12 mouse cellular contexts compared by ENCODE assay signal in the genomic region with DNA sequence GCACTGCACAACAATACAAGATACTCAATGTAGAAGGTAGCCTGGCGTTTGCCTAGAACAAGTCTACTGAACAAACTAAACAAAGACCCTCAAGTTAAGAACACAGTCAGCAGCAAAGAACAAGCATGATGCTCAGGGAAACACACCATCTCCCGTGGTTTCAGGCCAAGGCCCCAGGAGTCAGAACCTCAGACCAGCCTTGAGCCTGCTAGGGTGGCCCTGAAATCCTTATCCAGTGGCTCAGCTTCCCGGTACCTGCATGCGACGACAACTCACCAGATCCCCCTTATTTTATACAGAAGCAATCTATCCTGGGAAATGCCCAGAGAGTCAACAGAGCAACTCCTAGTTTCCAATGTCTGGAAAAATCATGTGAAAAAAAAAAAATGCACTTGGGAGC.
"Had no signal": no experiment of that assay in that cellular context is flagged by ENCODE, and none has a peak within 500 bp of the region (broad histone marks: within the 10 kb centered on the region; RNA-seq: fewer than 3 reads in every experiment).

No protein-coding gene starts in this region.

- H3K27ac ChIP-seq: limb, embryonic 12.5 days; liver, embryonic 13.5 days; lung, embryonic 15.5 days; macrophage; midbrain, embryonic 15.5 days; neural tube, embryonic 12.5 days; stomach, postnatal 0 days had no signal

- H3K4me1 ChIP-seq: megakaryocyte, embryonic 14.5 days had no signal

- H3K4me3 ChIP-seq: limb, embryonic 12.5 days; liver, embryonic 13.5 days; lung, embryonic 15.5 days; megakaryocyte, embryonic 14.5 days; midbrain, embryonic 15.5 days; neural tube, embryonic 12.5 days had no signal

- DNase-seq: liver; liver, embryonic 13.5 days; liver, postnatal 0 days; lung, postnatal 14 days; thymus, postnatal 4 days had no signal

- H3K9me3 ChIP-seq: limb, embryonic 12.5 days; liver, embryonic 13.5 days; lung, embryonic 15.5 days; megakaryocyte, embryonic 14.5 days; midbrain, embryonic 15.5 days; neural tube, embryonic 12.5 days had no signal

- H3K27me3 ChIP-seq: limb, embryonic 12.5 days; lung, embryonic 15.5 days; midbrain, embryonic 15.5 days; neural tube, embryonic 12.5 days had no signal

- H3K36me3 ChIP-seq: limb, embryonic 12.5 days; liver, embryonic 13.5 days; lung, embryonic 15.5 days; midbrain, embryonic 15.5 days; neural tube, embryonic 12.5 days had no signal
